Mouse (Mus musculus): Measurements from ENCODE around the gene Ccdc158. TPM values are rescaled to one million over a fixed set of nuclear protein-coding genes. Genes with fewer than 3 reads are reported as not detected.

Ccdc158 gene
- polyA plus RNA-seq, 1 experiment, result 1.3 TPM

GRCm38 (mm10) chr5:92607492-92608229, 67.4 kb downstream of the Ccdc158 start:
- H3K4me1 ChIP-seq (ENCODE audit: control insufficient read depth, insufficient read depth, low read length), result no peaks in the 10 kb centered on the region
- TF ChIP-seq CTCF (IDR thresholded peaks at IDR 0.05; ENCODE audit: borderline replicate concordance, insufficient read depth, low read length) (no peak), POLR2A (IDR thresholded peaks at IDR 0.05; ENCODE audit: low read depth, low read length) (no peak)
- H3K27ac ChIP-seq (ENCODE audit: insufficient read depth, low read length), result no peak overlapping the region
- no peak overlapping the region for H3K4me3 ChIP-seq (ENCODE audit: insufficient read depth, low read length)

GRCm38 (mm10) chr5:92604452-92605247, 70.4 kb downstream of the Ccdc158 start:
- no peak overlapping the region for H3K27ac ChIP-seq (ENCODE audit: insufficient read depth, low read length)
- no peaks in the 10 kb centered on the region for H3K4me1 ChIP-seq (ENCODE audit: control insufficient read depth, insufficient read depth, low read length)
- TF ChIP-seq POLR2A (IDR thresholded peaks at IDR 0.05; ENCODE audit: low read depth, low read length) (no peak), CTCF (IDR thresholded peaks at IDR 0.05; ENCODE audit: borderline replicate concordance, insufficient read depth, low read length) (no peak)
- no peak overlapping the region for H3K4me3 ChIP-seq (ENCODE audit: insufficient read depth, low read length)

- TF ChIP-seq CTCF (IDR thresholded peaks at IDR 0.05; ENCODE audit: borderline replicate concordance, insufficient read depth, low read length) (no peak), POLR2A (IDR thresholded peaks at IDR 0.05; ENCODE audit: low read depth, low read length) (peak; percentile 80)
- peak within 1 kb of the TSS; percentile 58 for H3K4me3 ChIP-seq (ENCODE audit: insufficient read depth, low read length)
- H3K27ac ChIP-seq (ENCODE audit: insufficient read depth, low read length), result no peak within 1 kb of the TSS
- H3K4me1 ChIP-seq (ENCODE audit: control insufficient read depth, insufficient read depth, low read length), result no peaks in the 10 kb centered on the region
These were observed 72.1 kb downstream of the Ccdc158 start, which contains the start of gene Stbd1 for GRCm38 (mm10) chr5:92602691-92603690. TSS of gene Stbd1 (plus strand) at chr5:92603041.

GRCm38 (mm10) chr5:92599030-92599429, 76.0 kb downstream of the Ccdc158 start:
- no peak overlapping the region for H3K27ac ChIP-seq (ENCODE audit: insufficient read depth, low read length)
- TF ChIP-seq CTCF (IDR thresholded peaks at IDR 0.05; ENCODE audit: borderline replicate concordance, insufficient read depth, low read length), result no peak
- no peak for TF ChIP-seq POLR2A (IDR thresholded peaks at IDR 0.05; ENCODE audit: low read depth, low read length)
- H3K4me3 ChIP-seq (ENCODE audit: insufficient read depth, low read length), result no peak overlapping the region
- H3K4me1 ChIP-seq (ENCODE audit: control insufficient read depth, insufficient read depth, low read length), result no peaks in the 10 kb centered on the region

GRCm38 (mm10) chr5:92596865-92597264, 78.2 kb downstream of the Ccdc158 start:
- Histone ChIP-seq H3K27ac (ENCODE audit: insufficient read depth, low read length) (no peak overlapping the region), H3K4me1 (ENCODE audit: control insufficient read depth, insufficient read depth, low read length) (no peaks in the 10 kb centered on the region), H3K4me3 (ENCODE audit: insufficient read depth, low read length) (no peak overlapping the region)
- TF ChIP-seq CTCF (IDR thresholded peaks at IDR 0.05; ENCODE audit: borderline replicate concordance, insufficient read depth, low read length) (no peak), POLR2A (IDR thresholded peaks at IDR 0.05; ENCODE audit: low read depth, low read length) (no peak)

- Histone ChIP-seq H3K4me1 (ENCODE audit: control insufficient read depth, insufficient read depth, low read length) (no peaks in the 10 kb centered on the region), H3K4me3 (ENCODE audit: insufficient read depth, low read length) (no peak overlapping the region), H3K27ac (ENCODE audit: insufficient read depth, low read length) (no peak overlapping the region)
- no peak for TF ChIP-seq POLR2A (IDR thresholded peaks at IDR 0.05; ENCODE audit: low read depth, low read length)
These were observed 80.0 kb downstream of the Ccdc158 start for GRCm38 (mm10) chr5:92595026-92595425.

GRCm38 (mm10) chr5:92585932-92586331, 89.1 kb downstream of the Ccdc158 start:
- H3K27ac ChIP-seq (ENCODE audit: insufficient read depth, low read length), result no peak overlapping the region
- TF ChIP-seq CTCF (IDR thresholded peaks at IDR 0.05; ENCODE audit: borderline replicate concordance, insufficient read depth, low read length) (no peak), POLR2A (IDR thresholded peaks at IDR 0.05; ENCODE audit: low read depth, low read length) (no peak)
- H3K4me3 ChIP-seq (ENCODE audit: insufficient read depth, low read length), result no peak overlapping the region
- H3K4me1 ChIP-seq (ENCODE audit: control insufficient read depth, insufficient read depth, low read length), result no peaks in the 10 kb centered on the region

- H3K27ac ChIP-seq (ENCODE audit: insufficient read depth, low read length), result no peak overlapping the region
- H3K4me1 ChIP-seq (ENCODE audit: control insufficient read depth, insufficient read depth, low read length), result no peaks in the 10 kb centered on the region
- no peak for TF ChIP-seq CTCF (IDR thresholded peaks at IDR 0.05; ENCODE audit: borderline replicate concordance, insufficient read depth, low read length)
- no peak for TF ChIP-seq POLR2A (IDR thresholded peaks at IDR 0.05; ENCODE audit: low read depth, low read length)
- no peak overlapping the region for H3K4me3 ChIP-seq (ENCODE audit: insufficient read depth, low read length)
These were observed 95.5 kb downstream of the Ccdc158 start for GRCm38 (mm10) chr5:92579559-92579958.

GRCm38 (mm10) chr5:92571232-92571631, 103.8 kb downstream of the Ccdc158 start:
- Histone ChIP-seq H3K4me1 (ENCODE audit: control insufficient read depth, insufficient read depth, low read length) (no peaks in the 10 kb centered on the region), H3K27ac (ENCODE audit: insufficient read depth, low read length) (no peak overlapping the region), H3K4me3 (ENCODE audit: insufficient read depth, low read length) (no peak overlapping the region)
- TF ChIP-seq POLR2A (IDR thresholded peaks at IDR 0.05; ENCODE audit: low read depth, low read length) (no peak), CTCF (IDR thresholded peaks at IDR 0.05; ENCODE audit: borderline replicate concordance, insufficient read depth, low read length) (no peak)
